Mouse (Mus musculus): ENCODE data around the gene Tekt2. TPM values are rescaled to one million over a fixed set of nuclear protein-coding genes. Genes with fewer than 3 reads are reported as not detected.

The Tekt2 gene
- total RNA-seq (2015; ENCODE audit: low replicate concordance) (not detected in 2 replicates), total RNA-seq (2017; ENCODE audit: low replicate concordance) (not detected in 2 replicates)

DNA sequence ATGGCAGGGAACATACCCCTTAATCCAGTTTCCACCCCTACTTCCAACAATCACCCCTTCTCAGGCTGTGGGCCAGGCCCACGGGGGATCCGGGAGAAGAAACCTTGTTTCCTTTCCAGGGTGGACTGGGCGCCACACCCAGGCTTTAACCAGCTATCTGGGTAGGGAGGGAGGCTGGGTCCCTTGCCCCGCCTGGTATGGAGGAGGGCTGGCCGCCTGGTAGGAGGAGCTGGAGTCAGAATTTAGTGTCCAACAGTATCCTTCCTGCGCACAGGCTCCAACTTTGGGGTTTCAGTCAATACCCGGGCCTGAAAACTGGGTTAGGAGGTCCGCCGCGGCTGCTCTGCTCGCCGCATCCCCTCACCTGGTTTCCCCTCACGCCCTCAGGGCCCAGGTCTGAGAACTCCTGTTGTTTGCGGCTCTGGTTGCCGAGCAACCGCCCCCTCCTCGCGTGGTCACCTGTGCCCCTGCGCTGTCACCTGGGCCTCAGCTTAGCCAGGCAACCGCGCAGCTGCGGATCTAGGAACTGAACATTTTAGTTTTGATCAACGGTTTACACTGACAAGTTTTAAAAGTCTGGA is at the start of gene Tekt2:
Gene Tekt2, minus strand, starts transcription at position 408 of the 581 bp plus-strand sequence.
- ATAC-seq (replicated peaks; ENCODE audit: low FRiP score, poor library complexity, severe bottlenecking): no peak

DNA sequence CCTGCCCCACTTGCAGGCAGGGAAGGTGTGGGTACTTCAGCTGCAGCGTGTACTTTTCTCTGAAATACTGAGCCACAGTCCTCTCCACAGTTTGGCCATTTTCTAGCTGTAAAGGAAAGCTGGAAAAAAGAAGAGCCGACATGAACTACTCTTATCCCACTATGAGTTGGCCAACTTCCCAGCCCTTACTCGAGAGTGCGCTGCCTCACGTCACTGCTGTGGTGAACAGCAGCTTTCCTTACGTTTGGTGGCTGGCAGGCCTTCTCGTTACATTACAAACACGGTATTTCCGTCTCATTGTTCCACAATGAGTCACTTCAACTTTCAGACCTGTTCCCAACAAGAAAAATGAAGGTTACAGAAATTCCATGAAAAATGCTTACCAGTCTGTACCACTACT is 46.0 kb upstream of the Tekt2 start:
- ATAC-seq (replicated peaks; ENCODE audit: low FRiP score, poor library complexity, severe bottlenecking): no peak

DNA sequence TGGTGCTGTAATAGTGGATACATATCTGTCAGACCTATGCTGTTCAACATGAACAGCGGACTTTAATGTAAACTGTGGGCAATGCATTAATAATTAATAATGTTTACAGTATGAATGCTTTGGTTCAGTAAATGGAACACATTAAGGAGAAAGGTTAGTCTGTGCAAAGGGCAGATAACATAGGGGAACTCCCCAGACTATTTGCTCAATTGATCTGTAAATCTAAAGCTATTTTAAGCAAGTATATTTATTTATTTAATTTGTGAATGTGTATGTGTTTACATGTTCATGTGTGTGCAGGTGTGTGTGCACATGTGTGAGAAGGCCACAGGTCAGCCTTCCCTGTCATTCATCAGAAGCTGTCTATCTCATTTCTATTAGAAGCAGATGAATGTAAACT is 34.6 kb upstream of the Tekt2 start:
- no peak for ATAC-seq (replicated peaks; ENCODE audit: low FRiP score, poor library complexity, severe bottlenecking)

DNA sequence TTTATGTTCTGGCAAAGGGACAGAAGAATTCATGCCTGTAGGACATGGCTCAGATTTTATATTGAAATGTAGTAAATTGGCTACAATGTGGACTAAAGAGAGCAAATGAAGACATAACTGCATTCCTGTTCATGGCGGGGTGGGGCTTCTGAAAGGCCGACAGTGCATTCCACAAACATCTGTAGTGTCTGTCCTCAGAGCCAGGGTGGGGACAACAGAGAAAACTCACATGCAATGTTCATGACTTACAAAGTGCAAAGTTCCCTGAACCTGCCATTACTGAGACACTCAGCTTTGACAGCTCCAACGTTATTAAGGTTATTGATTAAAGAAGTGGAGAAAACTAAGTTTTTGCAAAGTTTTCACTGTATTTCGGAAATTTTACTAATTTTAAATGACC is 18.0 kb upstream of the Tekt2 start:
- ATAC-seq (replicated peaks; ENCODE audit: low FRiP score, poor library complexity, severe bottlenecking): no peak

GRCm38 (mm10) chr4:126339461-126339860 is 14.0 kb upstream of the Tekt2 start:
- no peak for ATAC-seq (replicated peaks; ENCODE audit: low FRiP score, poor library complexity, severe bottlenecking)

DNA sequence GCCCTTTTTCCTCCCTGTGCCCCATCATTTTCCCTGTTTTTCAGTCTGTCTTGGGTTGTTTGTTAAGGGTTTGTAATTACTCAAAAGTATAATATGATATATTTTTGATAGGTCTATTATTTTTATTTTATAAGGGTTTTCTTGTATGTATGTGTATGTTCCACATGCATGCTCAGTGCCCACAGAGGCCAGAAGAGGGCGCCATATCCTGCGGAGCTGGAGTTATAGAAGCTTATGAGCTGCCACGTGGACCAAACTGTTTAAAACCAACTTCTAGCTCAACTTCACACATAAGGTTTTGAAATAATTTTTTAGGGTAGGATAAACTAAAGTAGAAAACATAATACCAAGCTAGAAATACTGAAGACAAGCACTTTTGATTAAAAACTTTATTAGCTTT is 6.9 kb upstream of the Tekt2 start:
- ATAC-seq (replicated peaks; ENCODE audit: low FRiP score, poor library complexity, severe bottlenecking): 0 out of 2 replicates have a peak, but pooled peaks have one; percentile 48

DNA sequence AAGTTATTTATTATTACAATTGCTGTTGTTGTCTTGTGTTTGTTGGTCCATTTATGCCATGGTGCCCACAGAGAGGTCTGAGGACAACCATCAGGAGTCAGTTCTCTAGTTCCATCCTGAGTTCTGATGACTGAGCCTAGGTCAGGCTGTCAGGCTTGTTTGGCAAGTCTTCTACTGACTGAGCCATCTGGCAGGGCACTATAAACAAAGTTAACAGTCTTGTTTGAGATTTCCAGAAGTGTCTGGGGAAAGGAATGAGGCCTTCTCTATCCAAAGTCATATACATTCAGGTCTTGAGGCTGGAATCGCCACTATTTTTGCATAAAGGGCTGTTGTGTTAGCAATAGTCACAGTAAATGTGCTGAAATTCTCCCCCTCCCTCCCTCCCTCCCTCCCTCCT is 6.3 kb upstream of the Tekt2 start:
- no peak for ATAC-seq (replicated peaks; ENCODE audit: low FRiP score, poor library complexity, severe bottlenecking)

GRCm38 (mm10) chr4:126330295-126330694 is 4.8 kb upstream of the Tekt2 start:
- no peak for ATAC-seq (replicated peaks; ENCODE audit: low FRiP score, poor library complexity, severe bottlenecking)

GRCm38 (mm10) chr4:126326036-126326435 is 548 bp upstream of the Tekt2 start:
- no peak for ATAC-seq (replicated peaks; ENCODE audit: low FRiP score, poor library complexity, severe bottlenecking)

DNA sequence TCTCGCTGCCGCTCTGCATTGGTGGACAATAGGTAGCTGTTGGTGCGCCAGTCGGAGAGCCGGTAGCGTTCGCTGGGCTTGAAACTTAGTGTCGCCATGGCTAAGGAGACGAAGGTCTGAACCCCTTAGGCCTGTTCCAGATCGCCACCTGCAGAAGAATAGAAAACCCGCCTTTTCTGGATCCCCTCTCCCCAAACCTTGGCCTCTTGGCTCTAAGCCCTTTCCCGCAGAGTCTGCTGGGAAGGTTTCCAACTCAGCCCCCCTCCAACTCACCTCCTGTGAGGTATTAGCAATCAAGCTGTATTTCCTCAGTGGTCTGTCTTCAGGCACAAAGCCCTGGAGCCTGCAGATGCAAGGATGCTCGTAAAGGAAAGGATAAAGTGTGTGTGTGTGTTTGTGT is 627 bp downstream of the Tekt2 start:
- no peak for ATAC-seq (replicated peaks; ENCODE audit: low FRiP score, poor library complexity, severe bottlenecking)

DNA sequence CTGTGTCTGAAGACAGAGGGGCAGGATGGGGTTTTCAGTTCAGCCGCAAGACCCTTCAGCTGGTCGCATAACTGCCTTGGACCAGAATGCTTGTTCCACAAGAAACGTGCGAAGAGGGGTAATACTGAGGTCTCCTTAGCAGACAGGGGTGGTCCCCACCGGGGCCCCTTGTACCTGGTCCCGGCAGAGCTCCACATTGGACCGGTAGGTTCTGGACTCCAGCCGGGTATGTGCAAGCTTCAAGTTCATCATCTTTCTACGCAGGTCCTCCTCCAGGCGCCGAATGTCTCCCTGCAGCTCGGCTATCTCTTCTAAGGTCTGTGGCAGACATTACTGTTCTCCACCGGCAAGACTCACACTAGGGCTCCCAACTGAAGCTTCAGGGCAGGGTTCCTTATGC is 2.8 kb downstream of the Tekt2 start:
- no peak for ATAC-seq (replicated peaks; ENCODE audit: low FRiP score, poor library complexity, severe bottlenecking)

- ATAC-seq (replicated peaks; ENCODE audit: low FRiP score, poor library complexity, severe bottlenecking): no peak
Measured at GRCm38 (mm10) chr4:126321854-126322511, 3.5 kb downstream of the Tekt2 start.

- peak; percentile 93 for ATAC-seq (replicated peaks; ENCODE audit: low FRiP score, poor library complexity, severe bottlenecking)
Measured at GRCm38 (mm10) chr4:126321111-126321853, 4.2 kb downstream of the Tekt2 start, which contains the start of gene Adprhl2. Gene Adprhl2, minus strand, starts transcription at chr4:126321703.

DNA sequence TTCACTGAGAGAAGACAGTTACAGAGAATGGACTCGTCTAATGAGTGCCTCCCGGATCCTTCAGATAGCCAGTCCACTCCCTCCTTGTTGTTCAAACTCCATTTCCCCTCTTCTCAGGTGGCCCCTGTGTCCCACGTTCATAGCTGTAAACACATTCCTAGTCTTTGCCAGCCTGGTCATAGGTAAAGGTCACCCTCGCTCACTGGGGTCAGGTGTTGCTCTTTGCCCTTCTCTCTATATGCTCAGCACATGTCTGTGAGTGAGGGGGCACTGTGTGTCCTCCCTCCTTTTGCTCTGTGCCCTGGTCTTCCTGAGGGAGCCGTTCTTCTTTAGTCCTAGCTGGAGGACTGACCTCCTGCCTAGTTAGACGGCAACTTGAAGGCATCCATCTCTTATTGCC is 5.7 kb downstream of the Tekt2 start:
- no peak for ATAC-seq (replicated peaks; ENCODE audit: low FRiP score, poor library complexity, severe bottlenecking)

GRCm38 (mm10) chr4:126316443-126317040 is 8.9 kb downstream of the Tekt2 start:
- no peak for ATAC-seq (replicated peaks; ENCODE audit: low FRiP score, poor library complexity, severe bottlenecking)

- ATAC-seq (replicated peaks; ENCODE audit: low FRiP score, poor library complexity, severe bottlenecking): no peak
Measured at GRCm38 (mm10) chr4:126315931-126316330, 9.6 kb downstream of the Tekt2 start.

DNA sequence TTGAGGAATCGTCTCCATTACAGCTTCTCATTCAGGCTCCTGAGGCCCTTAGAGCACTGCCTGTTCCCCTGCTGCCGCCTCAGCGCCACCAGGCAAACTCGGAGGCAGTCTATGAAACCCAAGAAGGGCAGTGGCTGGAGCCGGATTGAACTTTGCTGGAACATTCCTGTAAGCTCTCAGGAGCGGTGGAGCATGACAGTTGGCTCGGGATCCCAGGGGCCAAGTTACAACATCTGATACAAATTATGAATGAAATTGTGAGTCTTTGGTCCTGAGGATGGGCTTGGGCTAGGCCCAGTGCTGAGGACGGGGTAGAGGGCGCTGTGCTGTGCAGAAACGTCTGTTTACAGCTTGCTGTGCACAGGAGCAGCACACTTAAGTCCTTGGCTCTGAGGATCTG is 11.1 kb downstream of the Tekt2 start:
- ATAC-seq (replicated peaks; ENCODE audit: low FRiP score, poor library complexity, severe bottlenecking): no peak

DNA sequence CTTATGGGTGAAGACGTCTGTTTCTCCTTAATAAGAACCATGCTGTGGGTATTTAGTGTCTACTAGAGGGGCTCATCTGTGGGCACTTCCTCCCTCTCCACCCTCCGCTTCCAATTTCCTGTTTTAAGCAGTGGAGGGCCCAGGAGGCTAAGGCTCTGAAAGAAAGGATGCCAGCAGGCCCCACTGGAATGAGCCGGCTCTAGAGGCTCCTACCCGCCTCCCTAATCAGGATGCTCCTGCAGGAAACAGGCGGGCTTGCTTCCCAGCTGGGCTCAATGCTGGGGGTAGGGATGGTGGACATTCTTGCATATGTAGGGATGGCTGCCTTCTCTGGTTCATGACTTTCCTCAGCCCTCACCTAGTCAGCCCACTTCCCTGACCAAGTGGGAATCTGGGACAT is 12.3 kb downstream of the Tekt2 start:
- no peak for ATAC-seq (replicated peaks; ENCODE audit: low FRiP score, poor library complexity, severe bottlenecking)

GRCm38 (mm10) chr4:126311566-126312200 is 13.8 kb downstream of the Tekt2 start:
- no peak for ATAC-seq (replicated peaks; ENCODE audit: low FRiP score, poor library complexity, severe bottlenecking)

GRCm38 (mm10) chr4:126310344-126310743 is 15.1 kb downstream of the Tekt2 start:
- ATAC-seq (replicated peaks; ENCODE audit: low FRiP score, poor library complexity, severe bottlenecking): no peak

Data from erythroblast, adult 5-6 weeks (primary cell).